Mouse (Mus musculus) liver, embryonic 11.5 days (tissue): ENCODE data around the gene Tubgcp3. TPM values are rescaled to one million over a fixed set of nuclear protein-coding genes. Genes with fewer than 3 reads are reported as not detected.

Experiments used
- microRNA-seq: library from miRNA; unstranded; fragments of <30 nt; microRNA quantifications from one replicate; pipeline ENCODE4, GENCODE M21; 2017; ENCODE audit warnings: borderline number of aligned reads
- polyA plus RNA-seq: library from polyadenylated mRNA; unstranded; fragments of >200 nt; fragmentation: Nextera tagmentation; extraction: Ambion mirVana; gene quantifications from 2 replicates; pipeline ENCODE4 v1.2.1, GENCODE M21; 2014

The Tubgcp3 gene
- polyA plus RNA-seq, 1 experiment from 2014 or later = 63.7 TPM

Small RNA genes lying within 50 kb of the gene (microRNA-seq; reads per million reads assigned to microRNA genes)
- gene Gm26483 = not detected

Other genes starting within 250 kb of the Tubgcp3 start
- not detected in 2 replicates for gene Spaca7, start 99.2 kb downstream of the Tubgcp3 start, polyA plus RNA-seq
- 5.4 and 7.0 TPM in 2 replicates for gene Atp11a, start 84.8 kb upstream of the Tubgcp3 start, polyA plus RNA-seq
- 3.4 and 4.3 TPM in 2 replicates for gene Mcf2l, start 201.6 kb upstream of the Tubgcp3 start, polyA plus RNA-seq